Mouse (Mus musculus): Measurements from ENCODE around the gene Cacna1h.

GRCm38 (mm10) chr17:25447865-25448264, 14.3 kb upstream of the Cacna1h start:
- TF ChIP-seq CTCF (IDR thresholded peaks at IDR 0.05; ENCODE audit: control insufficient read depth, insufficient read depth, insufficient replicate concordance, low read depth, low read length) (no peak), POLR2A (IDR thresholded peaks at IDR 0.05; ENCODE audit: control insufficient read depth, low read depth, low read length) (no peak)
